Mouse (Mus musculus): ENCODE data around the gene Srgap2.

GRCm38 (mm10) chr1:131493966-131494898 lies 32.9 kb downstream of the Srgap2 start:
- no peak for TF ChIP-seq GATA1 (IDR thresholded peaks at IDR 0.05; ENCODE audit: low read length)
- TF ChIP-seq TAL1 (IDR thresholded peaks at IDR 0.05; ENCODE audit: low read length), result no peak

Data from erythroblast, embryonic 14.5 days (primary cell).